Mouse (Mus musculus) CD8-positive naive resting alpha-beta T cell, adult 57 days (primary cell): ENCODE data around the gene Ifna9. TPM values are rescaled to one million over a fixed set of nuclear protein-coding genes. Genes with fewer than 3 reads are reported as not detected.

Experiments used
- total RNA-seq: library from RNA; stranded (reverse); gene quantifications from one replicate; pipeline ENCODE4 v1.2.4, GENCODE M21; 2023

Gene Ifna9
- total RNA-seq: not detected

DNA sequence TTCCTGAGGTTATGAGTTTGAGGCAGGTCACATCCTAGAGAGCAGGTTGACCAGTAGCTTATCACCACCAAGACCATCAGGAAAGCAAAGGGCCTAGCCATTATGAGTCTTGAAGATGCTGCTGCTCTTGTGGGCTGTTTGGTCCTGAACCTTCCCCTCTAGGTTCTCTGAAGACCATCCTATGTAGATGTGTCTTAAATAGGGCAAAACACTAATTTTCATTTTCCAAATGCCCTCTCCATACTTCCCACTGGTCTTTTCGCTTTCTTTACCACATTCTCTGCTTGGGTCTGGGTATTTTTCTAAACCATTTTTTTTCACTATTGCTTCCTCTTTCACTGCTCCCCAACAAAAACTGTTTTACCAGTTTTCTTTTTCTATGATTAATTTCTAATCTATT is at the start of gene Ifna9:
Ifna9 (minus strand) TSS at position 101 of the 400 bp plus-strand sequence.

DNA sequence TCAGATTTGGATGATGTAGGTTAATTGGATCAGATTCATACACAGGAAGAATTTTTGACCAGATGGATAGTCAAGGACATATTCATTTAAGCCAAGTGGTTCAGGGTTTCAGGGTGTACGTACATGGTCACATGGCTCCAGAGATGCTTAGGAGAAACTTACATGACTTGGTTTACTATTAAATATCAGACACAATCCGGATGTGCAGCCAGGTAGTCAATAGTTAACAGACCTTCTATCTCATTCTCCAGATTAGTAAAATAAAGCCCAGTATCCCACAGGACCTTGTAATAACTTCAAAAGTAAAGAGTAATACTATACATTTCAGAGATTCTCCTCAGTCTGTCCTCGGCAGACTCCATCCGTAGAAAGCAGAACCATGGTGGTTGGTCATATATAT is 42.1 kb upstream of the Ifna9 start, which contains the start of gene C87499:
C87499 (minus strand) TSS at position 101 of the 400 bp plus-strand sequence.

DNA sequence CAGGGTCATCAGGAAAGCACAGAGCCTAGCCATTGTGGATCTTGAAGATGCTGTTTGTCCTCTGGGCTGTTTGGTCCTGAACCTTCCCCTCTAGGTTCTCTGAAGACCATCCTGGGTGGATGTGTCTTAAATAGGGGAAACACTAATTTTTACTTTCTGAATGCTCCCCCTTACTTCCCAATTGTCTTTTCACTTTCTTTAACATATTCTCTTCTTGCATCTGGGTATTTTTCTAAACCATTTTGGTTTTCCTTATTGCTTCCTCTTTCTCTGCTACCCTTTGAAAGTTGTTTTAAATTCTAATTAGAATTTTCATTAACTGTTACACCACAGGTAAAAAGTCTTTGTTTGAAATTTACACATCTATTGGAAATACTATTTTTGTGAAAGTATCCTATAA is 11.1 kb upstream of the Ifna9 start, which contains the start of gene Ifna12:
Ifna12 (minus strand) TSS at position 101 of the 400 bp plus-strand sequence.

DNA sequence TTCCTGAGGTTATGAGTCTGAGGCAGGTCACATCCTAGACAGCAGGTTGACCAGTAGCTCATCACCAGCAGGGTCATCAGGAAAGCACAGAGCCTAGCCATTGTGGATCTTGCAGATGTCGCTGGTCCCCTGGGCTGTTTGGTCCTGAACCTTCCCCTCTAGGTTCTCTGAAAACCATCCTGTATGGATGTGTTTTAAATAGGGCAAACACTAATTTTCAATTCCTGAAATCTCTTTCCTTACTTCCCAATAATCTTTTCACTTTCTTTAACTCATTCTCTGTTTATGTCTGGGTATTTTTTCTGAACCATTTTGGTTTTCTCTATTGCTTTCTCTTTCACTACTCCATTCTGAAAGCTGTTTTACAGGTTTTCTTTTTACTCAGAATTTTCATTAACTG is 20.5 kb downstream of the Ifna9 start, which contains the start of gene Ifna14:
Ifna14 (minus strand) TSS at position 101 of the 400 bp plus-strand sequence.

DNA sequence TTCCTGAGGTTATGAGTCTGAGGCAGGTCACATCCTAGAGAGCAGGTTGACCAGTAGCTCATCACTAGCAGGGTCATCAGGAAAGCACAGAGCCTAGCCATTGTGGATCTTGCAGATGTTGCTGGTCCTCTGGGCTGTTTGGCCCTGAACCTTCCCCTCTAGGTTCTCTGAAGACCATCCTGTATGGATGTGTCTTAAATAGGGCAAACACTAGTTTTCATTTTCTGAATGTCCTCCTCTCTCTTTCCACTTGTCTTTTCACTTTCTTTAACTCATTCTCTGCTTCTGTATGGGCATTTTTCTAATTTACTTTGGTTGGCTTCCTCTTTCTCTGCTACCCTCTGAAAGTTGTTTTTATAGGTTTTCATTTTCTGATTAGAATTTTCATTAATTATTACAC is 34.0 kb downstream of the Ifna9 start, which contains the start of gene Ifna15:
Ifna15 (minus strand) TSS at position 101 of the 400 bp plus-strand sequence.

Other genes starting within 250 kb of the Ifna9 start
- 0.24 TPM for gene Hacd4, start 153.5 kb downstream of the Ifna9 start, total RNA-seq
- not detected for gene Ifnb1, start 69.6 kb downstream of the Ifna9 start, total RNA-seq
- not detected for gene Ifna15, start 34.1 kb downstream of the Ifna9 start, total RNA-seq
- not detected for gene Ifna14, start 20.6 kb downstream of the Ifna9 start, total RNA-seq
- not detected for gene Ifna12, start 11.0 kb upstream of the Ifna9 start, total RNA-seq
- gene C87499, start 42.0 kb upstream of the Ifna9 start, total RNA-seq: not detected
- gene Ifna13, start 52.1 kb upstream of the Ifna9 start, total RNA-seq: not detected
- gene Ifna16, start 84.5 kb upstream of the Ifna9 start, total RNA-seq: not detected
- gene Ifna2, start 91.5 kb upstream of the Ifna9 start, total RNA-seq: not detected
- not detected for gene Ifnab, start 99.0 kb upstream of the Ifna9 start, total RNA-seq
- gene Gm26566, start 129.4 kb upstream of the Ifna9 start, total RNA-seq: 1.4 TPM
- 38.7 TPM for gene Klhl9, start 130.1 kb upstream of the Ifna9 start, total RNA-seq
- gene Gm13271, start 162.5 kb upstream of the Ifna9 start, total RNA-seq: not detected
- not detected for gene Gm13283, start 167.7 kb upstream of the Ifna9 start, total RNA-seq
- gene Gm13290, start 181.4 kb upstream of the Ifna9 start, total RNA-seq: not detected
- gene Gm13289, start 184.5 kb upstream of the Ifna9 start, total RNA-seq: not detected
- gene Gm13272, start 187.5 kb upstream of the Ifna9 start, total RNA-seq: not detected
- gene Ifnz, start 189.7 kb upstream of the Ifna9 start, total RNA-seq: not detected
- gene Gm13276, start 193.3 kb upstream of the Ifna9 start, total RNA-seq: not detected
- not detected for gene Gm13277, start 196.2 kb upstream of the Ifna9 start, total RNA-seq
- not detected for gene Gm13278, start 199.2 kb upstream of the Ifna9 start, total RNA-seq
- not detected for gene Gm13275, start 202.1 kb upstream of the Ifna9 start, total RNA-seq
- gene Gm13279, start 205.0 kb upstream of the Ifna9 start, total RNA-seq: not detected
- not detected for gene Gm13285, start 207.3 kb upstream of the Ifna9 start, total RNA-seq
- gene Gm13287, start 210.9 kb upstream of the Ifna9 start, total RNA-seq: not detected
- gene Gm13288, start 213.1 kb upstream of the Ifna9 start, total RNA-seq: not detected
- not detected for gene Ifna7, start 223.8 kb upstream of the Ifna9 start, total RNA-seq
- gene Ifna11, start 227.6 kb upstream of the Ifna9 start, total RNA-seq: not detected
- gene Ifna6, start 235.0 kb upstream of the Ifna9 start, total RNA-seq: not detected
- gene Ifna5, start 243.1 kb upstream of the Ifna9 start, total RNA-seq: not detected
- not detected for gene Ifna4, start 249.5 kb upstream of the Ifna9 start, total RNA-seq